Mouse (Mus musculus) CH12.LX (cell line): ENCODE results near the gene Prkce. TPM values are rescaled to one million over a fixed set of nuclear protein-coding genes. Genes with fewer than 3 reads are reported as not detected.

Experiments
- DNase-seq: peaks from one replicate; pipeline ENCODE4 v3.0.0-alpha.2; 2013; ENCODE audit errors: extremely low read depth
- H3K27ac ChIP-seq: 2 replicates; pipeline ENCODE4 v1.5.1; 2012; ENCODE audit warnings: low read depth, mild to moderate bottlenecking, control low read depth, moderate library complexity; ENCODE audit not compliant: insufficient read depth
- H3K27me3 ChIP-seq: replicated peaks from 2 replicates; pipeline ENCODE3; 2012; ENCODE audit warnings: inconsistent platforms
- H3K36me3 ChIP-seq, 2 experiments: replicated peaks in 1 of 2; 2 replicates each; pipeline versions ENCODE3 to v1.6.1; 2012; ENCODE audit warnings: inconsistent platforms in 1 of 2, low read length in 1 of 2, mild to moderate bottlenecking in 1 of 2, mixed read lengths in 1 of 2, moderate library complexity in 1 of 2; ENCODE audit not compliant: control insufficient read depth in 1 of 2, insufficient read depth in 1 of 2
- H3K4me1 ChIP-seq, 2 experiments: 2 replicates each; pipeline ENCODE4 v1.6.1; 2012; ENCODE audit warnings: inconsistent platforms in 1 of 2, moderate library complexity in 1 of 2; ENCODE audit not compliant: insufficient read depth in 2 of 2, control insufficient read depth in 1 of 2
- H3K4me2 ChIP-seq: 2 replicates; pipeline ENCODE4 v1.6.1; 2012; ENCODE audit warnings: low read depth, mild to moderate bottlenecking, control low read depth; ENCODE audit not compliant: poor library complexity, insufficient read depth, severe bottlenecking
- H3K4me3 ChIP-seq, 3 experiments: fragments of 150-350 bp in 1 of 3; sonication (generic) in 1 of 3; replicated peaks in 1 of 3; 2 replicates each; pipeline versions ENCODE3 to v1.5.1; 2011 to 2012; ENCODE audit warnings: low read depth in 2 of 3, low read length in 2 of 3, mild to moderate bottlenecking in 2 of 3, moderate library complexity in 2 of 3, control low read depth in 1 of 3, improper control_type of control experiment in 1 of 3, inconsistent platforms in 1 of 3, mixed read lengths in 1 of 3; ENCODE audit not compliant: poor library complexity in 1 of 3
- H3K79me2 ChIP-seq: replicated peaks from 2 replicates; pipeline ENCODE4 v1.6.1; 2012; ENCODE audit warnings: mild to moderate bottlenecking, moderate library complexity; ENCODE audit not compliant: control insufficient read depth, poor library complexity, insufficient read depth, severe bottlenecking; ENCODE audit errors: extremely low read depth
- H3K9ac ChIP-seq: 2 replicates; pipeline ENCODE4 v1.6.1; 2012; ENCODE audit warnings: low read depth, mild to moderate bottlenecking, control low read depth, moderate library complexity; ENCODE audit not compliant: insufficient read depth
- H3K9me3 ChIP-seq: replicated peaks from 2 replicates; pipeline ENCODE3; 2012; ENCODE audit warnings: low read length, inconsistent platforms, mixed read lengths
- BHLHE40 ChIP-seq: IDR thresholded peaks from 2 replicates; pipeline ENCODE4 v1.6.1; 2011; ENCODE audit warnings: mild to moderate bottlenecking, low read depth, low read length, improper control_type of control experiment
- CHD2 ChIP-seq: IDR thresholded peaks from 2 replicates; pipeline ENCODE4 v1.6.1; 2011; ENCODE audit warnings: low read length, improper control_type of control experiment
- EP300 ChIP-seq: IDR thresholded peaks from 2 replicates; pipeline ENCODE4 v1.6.1; 2011; ENCODE audit warnings: low read length, improper control_type of control experiment
- IRF4 ChIP-seq: IDR thresholded peaks from 2 replicates; pipeline ENCODE4 v1.6.1; 2014; ENCODE audit warnings: low read depth, mild to moderate bottlenecking, inconsistent platforms, low read length, improper control_type of control experiment
- KAT2A ChIP-seq: IDR thresholded peaks from 2 replicates; pipeline ENCODE4 v1.6.1; 2012; ENCODE audit warnings: low read length, improper control_type of control experiment, inconsistent platforms; ENCODE audit not compliant: insufficient replicate concordance
- MAFK ChIP-seq: IDR thresholded peaks from 2 replicates; pipeline ENCODE4 v1.6.1; 2011; ENCODE audit warnings: low read length, improper control_type of control experiment; ENCODE audit not compliant: insufficient replicate concordance
- MAZ ChIP-seq: IDR thresholded peaks from 2 replicates; pipeline ENCODE4 v1.6.1; 2012; ENCODE audit warnings: low read depth, mild to moderate bottlenecking, inconsistent platforms, low read length, improper control_type of control experiment, moderate library complexity
- MXI1 ChIP-seq: IDR thresholded peaks from 2 replicates; pipeline ENCODE4 v1.6.1; 2011; ENCODE audit warnings: mild to moderate bottlenecking, low read depth, low read length, improper control_type of control experiment
- MYC ChIP-seq: IDR thresholded peaks from 2 replicates; pipeline ENCODE4 v1.6.1; 2011; ENCODE audit warnings: low read depth, mild to moderate bottlenecking, improper control_type of control experiment, low read length
- NRF1 ChIP-seq: IDR thresholded peaks from 2 replicates; pipeline ENCODE4 v1.6.1; 2014; ENCODE audit warnings: low read depth, mild to moderate bottlenecking, inconsistent platforms, low read length, improper control_type of control experiment, moderate library complexity
- POLR2AphosphoS2 ChIP-seq: IDR thresholded peaks from 2 replicates; pipeline ENCODE4 v1.6.1; 2011; ENCODE audit warnings: low read depth, low read length, improper control_type of control experiment
- RAD21 ChIP-seq: IDR thresholded peaks from 2 replicates; pipeline ENCODE4 v1.6.1; 2011; ENCODE audit warnings: low read depth, mild to moderate bottlenecking, low read length, improper control_type of control experiment, moderate library complexity
- RCOR1 ChIP-seq: conservative IDR thresholded peaks from 2 replicates; pipeline ENCODE4 v1.6.1; 2012; ENCODE audit warnings: low read depth, mild to moderate bottlenecking, inconsistent platforms, low read length, improper control_type of control experiment
- SIN3A ChIP-seq: IDR thresholded peaks from 2 replicates; pipeline ENCODE4 v1.6.1; 2012; ENCODE audit warnings: low read length, improper control_type of control experiment, inconsistent platforms
- SMC3 ChIP-seq: IDR thresholded peaks from 2 replicates; pipeline ENCODE4 v1.6.1; 2011; ENCODE audit warnings: low read depth, low read length, improper control_type of control experiment
- TBP ChIP-seq: conservative IDR thresholded peaks from 2 replicates; pipeline ENCODE4 v1.6.1; 2011; ENCODE audit warnings: low read depth, low read length, improper control_type of control experiment
- TCF12 ChIP-seq: IDR thresholded peaks from 2 replicates; pipeline ENCODE4 v1.6.1; 2014; ENCODE audit warnings: low read depth, mild to moderate bottlenecking, inconsistent platforms, low read length, improper control_type of control experiment
- UBTF ChIP-seq: IDR thresholded peaks from 2 replicates; pipeline ENCODE4 v1.6.1; 2012; ENCODE audit warnings: low read depth, mild to moderate bottlenecking, inconsistent platforms, low read length, improper control_type of control experiment, moderate library complexity
- dilution Hi-C: fragments of 300-500 bp; cut with MboI; formaldehyde crosslinking; loops from 2 replicates; pipeline ENCODE4 v1.14.3; 2020; ENCODE audit warnings: low sequenced_read_pairs; ENCODE audit not compliant: extremely low pct_unique_long_range_greater_than_20kb, extremely low pct_ligation_motif_present
- in situ Hi-C: fragments of 300-500 bp; cut with MboI; formaldehyde crosslinking; loops from 3 replicates; pipeline ENCODE4 v1.14.3; 2019; ENCODE audit warnings: low sequenced_read_pairs, low pct_ligation_motif_present, low pct_unique_long_range_greater_than_20kb, mixed read lengths
- polyA plus RNA-seq: library from polyadenylated mRNA; unstranded; fragments of >175 nt; gene quantifications from 2 replicates; pipeline ENCODE4 v1.2.1, GENCODE M21; 2012; ENCODE audit warnings: low read depth; ENCODE audit not compliant: insufficient read length
- total RNA-seq, 2 experiments: library from RNA; depleted of rRNA; stranded (reverse); fragments of 300-350 nt in 1 of 2; fragments of >200 nt in 1 of 2; gene quantifications; 2 replicates each; pipeline ENCODE4 v1.2.3; 2012 to 2014

The Prkce gene
- total and polyA plus RNA-seq, 3 experiments = 4.1 to 13.2 (median 11.4) TPM

- in situ Hi-C loops = no loop called here
- no peak for TF ChIP-seq SMC3
- no peak for TF ChIP-seq EP300
- TF ChIP-seq MYC = no peak
- Histone ChIP-seq H3K4me3 (no peak overlapping the region), H3K4me2 (no peak overlapping the region), H3K9me3 (no peaks in the 10 kb centered on the region), H3K27me3 (no peaks in the 10 kb centered on the region), H3K79me2 (no peaks in the 10 kb centered on the region), H3K4me1 (peaks cover 11 to 49% of the 10 kb centered on the region in 2 experiments), H3K36me3 (peaks cover 7 to 40% of the 10 kb centered on the region in 2 experiments), H3K9ac (no peak overlapping the region), H3K27ac (no peak overlapping the region)
- DNase-seq = no peak
- dilution Hi-C loops = loop anchor here (25.0 kb wide), 1 partner anchor 110 kb away; the partner anchor contains the start of gene Epas1
These were observed 485.2 kb downstream of the Prkce start for GRCm38 (mm10) chr17:86652751-86653150.

- Histone ChIP-seq H3K79me2 (no peaks in the 10 kb centered on the region), H3K9ac (no peak overlapping the region), H3K9me3 (no peaks in the 10 kb centered on the region), H3K27me3 (no peaks in the 10 kb centered on the region), H3K4me2 (no peak overlapping the region), H3K27ac (no peak overlapping the region), H3K4me3 (no peak overlapping the region), H3K36me3 (peaks cover 7 to 28% of the 10 kb centered on the region in 2 experiments), H3K4me1 (peaks cover 14 to 44% of the 10 kb centered on the region in 2 experiments)
- TF ChIP-seq MAFK (no peak), UBTF (no peak), CHD2 (no peak), EP300 (no peak), RCOR1 (no peak), MAZ (no peak), IRF4 (no peak)
- in situ Hi-C loops = no loop called here
- no peak for DNase-seq
- dilution Hi-C loops = loop anchor here (25.0 kb wide), 1 partner anchor 106 kb away; the partner anchor contains the start of gene Epas1
These were observed 488.8 kb downstream of the Prkce start for GRCm38 (mm10) chr17:86656369-86656768.

DNA sequence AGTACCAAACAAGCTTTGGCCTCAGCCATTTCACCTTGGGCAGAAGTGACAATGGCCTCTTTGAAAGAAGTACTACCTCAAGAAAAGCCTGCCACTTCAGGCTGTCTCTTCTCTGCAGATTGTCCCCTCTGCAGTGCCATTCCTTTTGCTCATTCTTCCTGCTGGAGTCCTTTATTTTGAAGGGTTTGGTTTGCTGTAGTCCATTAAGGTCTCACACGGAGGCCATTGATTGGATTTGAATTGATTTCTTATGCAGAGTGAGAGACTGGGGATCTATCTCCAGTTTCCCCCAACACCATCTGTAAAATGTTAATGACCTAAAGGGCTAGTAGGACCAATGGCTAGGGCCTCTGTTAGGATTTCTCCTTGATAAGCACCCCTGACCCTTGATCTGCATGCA is 494.7 kb downstream of the Prkce start:
- H3K4me2 ChIP-seq = no peak overlapping the region
- H3K9me3 ChIP-seq = no peaks in the 10 kb centered on the region
- TF ChIP-seq POLR2AphosphoS2 (no peak), BHLHE40 (no peak), RCOR1 (no peak), UBTF (no peak), SIN3A (no peak), MAZ (no peak), TCF12 (no peak), KAT2A (no peak), IRF4 (no peak), SMC3 (no peak), NRF1 (no peak), RAD21 (no peak), TBP (no peak), MXI1 (no peak), MYC (no peak)
- TF ChIP-seq, all 38 proteins: peak for 0
- Histone ChIP-seq H3K27me3 (no peaks in the 10 kb centered on the region), H3K4me3 (no peak overlapping the region), H3K9ac (no peak overlapping the region), H3K4me1 (peaks cover 12 to 25% of the 10 kb centered on the region in 2 experiments), H3K79me2 (no peaks in the 10 kb centered on the region), H3K27ac (no peak overlapping the region), H3K36me3 (no peaks in the 10 kb centered on the region)
- DNase-seq = no peak
- dilution Hi-C loops (loop anchor here (25.0 kb wide), 1 partner anchor 100 kb away; the partner anchor contains the start of gene Epas1), in situ Hi-C loops (no loop called here)
